Mouse (Mus musculus): ENCODE results near the gene Hmcn2.

DNA sequence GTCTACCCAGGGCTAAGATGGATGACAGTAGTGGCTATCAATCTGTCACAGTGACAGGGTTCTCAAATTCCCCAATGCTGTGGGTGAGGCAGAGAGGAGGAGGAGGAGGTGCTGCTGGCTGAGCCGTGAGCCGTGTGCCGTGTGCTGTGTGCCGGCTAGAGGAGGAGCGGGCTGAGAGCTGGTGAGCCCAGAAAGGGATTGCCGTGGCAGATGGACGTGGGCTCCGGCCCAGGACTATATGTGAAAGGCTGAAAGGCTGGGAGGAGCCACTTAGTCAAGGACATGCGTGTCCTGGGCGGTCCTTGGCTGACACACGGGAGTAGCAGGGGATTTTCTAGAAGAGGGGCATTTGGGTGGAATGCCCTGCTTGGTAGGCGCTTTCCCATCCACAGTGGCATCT, 31.3 kb upstream of the Hmcn2 start:
- TF ChIP-seq CTCF (IDR thresholded peaks at IDR 0.05; ENCODE audit: insufficient read depth, low read depth, low read length) (no peak), POLR2A (IDR thresholded peaks at IDR 0.05; ENCODE audit: insufficient read depth, low read depth, low read length) (no peak)
